Mouse (Mus musculus) forebrain, embryonic 14.5 days (tissue): ENCODE results near the gene Prkar2a. TPM values are rescaled to one million over a fixed set of nuclear protein-coding genes. Genes with fewer than 3 reads are reported as not detected.

ENCODE experiments used
- ATAC-seq: fragments of 200-750 bp; cut with Nextera tagmentation; 2 replicates; pipeline ENCODE4 v1.8.0; 2017; ENCODE audit warnings: mild to moderate bottlenecking, moderate library complexity
- DNase-seq: peaks from one replicate; pipeline ENCODE4 v3.0.0-alpha.2; 2015; ENCODE audit warnings: low spot score
- H3K27ac ChIP-seq: fragments of 300-500 bp; sonication (generic); 2 replicates; pipeline ENCODE4 v1.5.1; 2014; ENCODE audit warnings: low read depth, mild to moderate bottlenecking, control low read depth, low read length, moderate library complexity
- H3K27me3 ChIP-seq: fragments of 300-500 bp; sonication (generic); replicated peaks from 2 replicates; pipeline ENCODE4 v1.6.1; 2014; ENCODE audit warnings: low read length, control low read depth, mixed read lengths; ENCODE audit not compliant: control insufficient read depth, insufficient read depth
- H3K36me3 ChIP-seq: fragments of 300-500 bp; sonication (generic); 2 replicates; pipeline ENCODE4 v1.6.1; 2014; ENCODE audit warnings: low read length, control low read depth; ENCODE audit not compliant: control insufficient read depth, insufficient read depth
- H3K4me1 ChIP-seq: fragments of 300-500 bp; sonication (generic); 2 replicates; pipeline ENCODE4 v1.6.1; 2014; ENCODE audit warnings: antibody characterized with exemption, low read length, control low read depth; ENCODE audit not compliant: control insufficient read depth, insufficient read depth
- H3K4me2 ChIP-seq: fragments of 300-500 bp; sonication (generic); 2 replicates; pipeline ENCODE4 v1.6.1; 2014; ENCODE audit warnings: mild to moderate bottlenecking, control low read depth, low read length
- H3K4me3 ChIP-seq: fragments of 300-500 bp; sonication (generic); 2 replicates; pipeline ENCODE4 v1.5.1; 2014; ENCODE audit warnings: low read depth, low read length, control low read depth
- H3K9ac ChIP-seq: fragments of 300-500 bp; sonication (generic); 2 replicates; pipeline ENCODE4 v1.6.1; 2014; ENCODE audit warnings: mild to moderate bottlenecking, low read length, control low read depth, moderate library complexity
- H3K9me3 ChIP-seq: fragments of 300-500 bp; sonication (generic); replicated peaks from 2 replicates; pipeline ENCODE4 v1.6.1; 2016; ENCODE audit warnings: low read length, control low read depth, mixed read lengths; ENCODE audit not compliant: control insufficient read depth
- WGBS: fragments of 180-500 bp; shearing (Covaris S2); extraction: QIAGEN DNeasy Blood & Tissue Kit; methylation state at CpG from one replicate; pipeline ENCODE4 v1.1.7; 2014; 5-methylcytosine and 5-hydroxymethylcytosine counted together
- polyA plus RNA-seq: library from polyadenylated mRNA; unstranded; fragments of >200 nt; fragmentation: Nextera tagmentation; extraction: Ambion mirVana; gene quantifications from 2 replicates; pipeline ENCODE4 v1.2.1, GENCODE M21; 2014

The Prkar2a gene
- polyA plus RNA-seq, 1 experiment from 2014 or later = 32.4 TPM

GRCm38 (mm10) chr9:108787080-108787479 lies 98.0 kb downstream of the Prkar2a start:
- Histone ChIP-seq H3K27ac (no peak overlapping the region), H3K9ac (no peak overlapping the region), H3K27me3 (no peaks in the 10 kb centered on the region), H3K4me1 (peaks cover 47% of the 10 kb centered on the region), H3K9me3 (no peaks in the 10 kb centered on the region), H3K4me2 (peak overlapping the region; percentile 36), H3K4me3 (no peak overlapping the region), H3K36me3 (peaks cover 16% of the 10 kb centered on the region; the same call in 1 of the 2 replicates)
- 91% methylated on average over 2 of the region's 2 CpGs for WGBS
- no peak for ATAC-seq
- no peak for DNase-seq

GRCm38 (mm10) chr9:108788713-108789112 lies 99.6 kb downstream of the Prkar2a start:
- WGBS = 83% methylated on average over 3 of the region's 3 CpGs
- Histone ChIP-seq H3K4me2 (0 out of 2 replicates have a peak overlapping the region, but pooled peaks have one; percentile 5), H3K27me3 (no peaks in the 10 kb centered on the region), H3K4me1 (peaks cover 49% of the 10 kb centered on the region), H3K27ac (no peak overlapping the region), H3K4me3 (no peak overlapping the region), H3K9me3 (no peaks in the 10 kb centered on the region), H3K36me3 (peaks cover 16% of the 10 kb centered on the region; the same call in 1 of the 2 replicates), H3K9ac (no peak overlapping the region)
- no peak for ATAC-seq
- no peak for DNase-seq

- peaks cover 57% of the 10 kb centered on the region for H3K4me1 ChIP-seq
- H3K4me3 ChIP-seq = no peak overlapping the region
- no peak for ATAC-seq
- no peaks in the 10 kb centered on the region for H3K9me3 ChIP-seq
- H3K27ac ChIP-seq = no peak overlapping the region
- no peak for DNase-seq
- no peak overlapping the region for H3K9ac ChIP-seq
- peaks cover 28% of the 10 kb centered on the region for H3K36me3 ChIP-seq
- 88% methylated on average over 1 of the region's 1 CpGs for WGBS
- H3K27me3 ChIP-seq = no peaks in the 10 kb centered on the region
- H3K4me2 ChIP-seq = no peak overlapping the region
These were observed 103.2 kb downstream of the Prkar2a start for GRCm38 (mm10) chr9:108792307-108792706.

GRCm38 (mm10) chr9:108792730-108793129 lies 103.6 kb downstream of the Prkar2a start:
- Histone ChIP-seq H3K9me3 (no peaks in the 10 kb centered on the region), H3K9ac (no peak overlapping the region), H3K27ac (no peak overlapping the region), H3K36me3 (peaks cover 28% of the 10 kb centered on the region), H3K4me1 (peaks cover 53% of the 10 kb centered on the region), H3K4me2 (no peak overlapping the region), H3K4me3 (no peak overlapping the region), H3K27me3 (no peaks in the 10 kb centered on the region)
- DNase-seq (no peak), ATAC-seq (no peak)
- 40% methylated on average over 3 of the region's 3 CpGs for WGBS

GRCm38 (mm10) chr9:108795281-108795680 lies 106.2 kb downstream of the Prkar2a start:
- Histone ChIP-seq H3K9me3 (no peaks in the 10 kb centered on the region), H3K4me1 (peaks cover 34% of the 10 kb centered on the region), H3K36me3 (peaks cover 50% of the 10 kb centered on the region), H3K27ac (no peak overlapping the region), H3K4me3 (no peak overlapping the region), H3K27me3 (no peaks in the 10 kb centered on the region), H3K9ac (no peak overlapping the region), H3K4me2 (no peak overlapping the region)
- ATAC-seq (no peak), DNase-seq (no peak)
- WGBS = 39% methylated on average over 2 of the region's 2 CpGs

GRCm38 (mm10) chr9:108795762-108796161 lies 106.6 kb downstream of the Prkar2a start:
- peak; percentile 59; the same call in 1 of the 2 replicates for ATAC-seq
- H3K27ac ChIP-seq = 0 out of 2 replicates have a peak overlapping the region, but pooled peaks have one; percentile 39

GRCm38 (mm10) chr9:108796351-108796981 lies 107.4 kb downstream of the Prkar2a start:
- Histone ChIP-seq H3K9me3 (no peaks in the 10 kb centered on the region), H3K9ac (peak overlapping the region; percentile 32; the same call in 1 of the 2 replicates), H3K36me3 (peaks cover 61% of the 10 kb centered on the region), H3K4me1 (peaks cover 34% of the 10 kb centered on the region), H3K27me3 (no peaks in the 10 kb centered on the region), H3K27ac (no peak overlapping the region), H3K4me2 (peak overlapping the region; percentile 26; the same call in 1 of the 2 replicates), H3K4me3 (no peak overlapping the region)
- 38% methylated on average over 4 of the region's 4 CpGs for WGBS
- peak; percentile 24 for DNase-seq
- peak; percentile 22; the same call in 1 of the 2 replicates for ATAC-seq

More at GRCm38 (mm10) chr9:108795762-108796161, 106.6 kb downstream of the Prkar2a start:
- no peak overlapping the region for H3K4me3 ChIP-seq
- H3K4me2 ChIP-seq = peak overlapping the region; percentile 26
- no peak for DNase-seq
- H3K4me1 ChIP-seq = peaks cover 34% of the 10 kb centered on the region
- no peaks in the 10 kb centered on the region for H3K27me3 ChIP-seq
- H3K9me3 ChIP-seq = no peaks in the 10 kb centered on the region
- 33% methylated on average over 11 of the region's 11 CpGs for WGBS
- peaks cover 54% of the 10 kb centered on the region for H3K36me3 ChIP-seq
- H3K9ac ChIP-seq = peak overlapping the region; percentile 32

GRCm38 (mm10) chr9:108797477-108797876 lies 108.4 kb downstream of the Prkar2a start:
- WGBS = 81% methylated on average over 7 of the region's 7 CpGs
- no peak for DNase-seq
- H3K4me3 ChIP-seq = no peak overlapping the region
- H3K9ac ChIP-seq = no peak overlapping the region
- H3K36me3 ChIP-seq = peaks cover 71% of the 10 kb centered on the region
- peaks cover 31% of the 10 kb centered on the region for H3K4me1 ChIP-seq
- no peaks in the 10 kb centered on the region for H3K9me3 ChIP-seq
- H3K27ac ChIP-seq = no peak overlapping the region
- ATAC-seq = no peak
- H3K27me3 ChIP-seq = no peaks in the 10 kb centered on the region
- H3K4me2 ChIP-seq = no peak overlapping the region

GRCm38 (mm10) chr9:108798508-108799075 lies 109.5 kb downstream of the Prkar2a start:
- Histone ChIP-seq H3K4me2 (no peak overlapping the region), H3K4me3 (no peak overlapping the region), H3K9me3 (no peaks in the 10 kb centered on the region), H3K36me3 (peaks cover 79% of the 10 kb centered on the region), H3K9ac (no peak overlapping the region), H3K27me3 (no peaks in the 10 kb centered on the region), H3K27ac (no peak overlapping the region), H3K4me1 (peaks cover 26% of the 10 kb centered on the region)
- 85% methylated on average over 5 of the region's 5 CpGs for WGBS
- no peak for ATAC-seq
- no peak for DNase-seq
